Mouse (Mus musculus): ENCODE measurements at regions not wholly inside any gene's neighbourhood (a gene's known extent, or its start where the extent isn't known, plus 50 kb on each side); places are given as distances from the start of the nearest gene placed in this dataset.
A peak's percentile ranks its signal among the peaks of the same experiment; 100 is the strongest.

- no peaks in the 10 kb centered on the region for H3K79me2 ChIP-seq (replicated peaks; ENCODE audit: control insufficient read depth, extremely low read depth, insufficient read depth, poor library complexity, severe bottlenecking)
- DNase-seq (ENCODE audit: extremely low read depth): peak; percentile 91
- H3K4me3 ChIP-seq (replicated peaks in 1 of 3; ENCODE audit: low read depth in 2 of 3, low read length in 2 of 3, poor library complexity in 1 of 3): peak overlapping the region in 2 of 3 experiments; percentile 9 to 17
- no peaks in the 10 kb centered on the region for H3K36me3 ChIP-seq (replicated peaks in 1 of 2; ENCODE audit: control insufficient read depth in 1 of 2, insufficient read depth in 1 of 2, low read length in 1 of 2)
- no peak overlapping the region; the same call in 1 of the 2 replicates for H3K4me2 ChIP-seq (ENCODE audit: insufficient read depth, low read depth, poor library complexity, severe bottlenecking)
- dilution Hi-C loops (cut with MboI; ENCODE audit: extremely low pct_ligation_motif_present, extremely low pct_unique_long_range_greater_than_20kb, low sequenced_read_pairs): no loop called here
- in situ Hi-C loops (cut with MboI; ENCODE audit: low pct_ligation_motif_present, low pct_unique_long_range_greater_than_20kb, low sequenced_read_pairs): no loop called here
- TF ChIP-seq PAX5 (IDR thresholded peaks at IDR 0.05; ENCODE audit: low read length) (no peak), SIN3A (IDR thresholded peaks at IDR 0.05; ENCODE audit: low read length) (peak; percentile 56; the same call in 1 of the 2 replicates), POLR2AphosphoS2 (IDR thresholded peaks at IDR 0.05; ENCODE audit: low read depth, low read length) (no peak), BHLHE40 (IDR thresholded peaks at IDR 0.05; ENCODE audit: low read depth, low read length) (peak; percentile 48; the same call in 1 of the 2 replicates), ETS1 (conservative IDR thresholded peaks at IDR 0.05; ENCODE audit: low read depth, low read length) (peak; percentile 74), NELFE (IDR thresholded peaks at IDR 0.05; ENCODE audit: low read depth, low read length) (peak; percentile 37; the same call in 1 of the 2 replicates), POLR2A (IDR thresholded peaks at IDR 0.05; ENCODE audit: low read depth, low read length) (no peak), MAX (IDR thresholded peaks at IDR 0.05; ENCODE audit: low read length) (no peak), ELF1 (IDR thresholded peaks at IDR 0.05; ENCODE audit: low read depth, low read length) (no peak), E2F4 (IDR thresholded peaks at IDR 0.05; ENCODE audit: insufficient replicate concordance, low read depth, low read length) (0 out of 2 replicates have a peak, but pooled peaks have one; percentile 72), SMC3 (IDR thresholded peaks at IDR 0.05; ENCODE audit: low read depth, low read length) (no peak), CTCF (conservative IDR thresholded peaks at IDR 0.05 in 1 of 2, IDR thresholded peaks at IDR 0.05 in 1 of 2; ENCODE audit: low read depth in 2 of 2, low read length in 2 of 2) (no peak), KAT2A (IDR thresholded peaks at IDR 0.05; ENCODE audit: insufficient replicate concordance, low read length) (no peak), MAZ (IDR thresholded peaks at IDR 0.05; ENCODE audit: low read depth, low read length) (peak; percentile 27; the same call in 1 of the 2 replicates), TBP (conservative IDR thresholded peaks at IDR 0.05; ENCODE audit: low read depth, low read length) (peak; percentile 98), JUND (conservative IDR thresholded peaks at IDR 0.05; ENCODE audit: low read depth, low read length) (peak; percentile 54), MYC (IDR thresholded peaks at IDR 0.05; ENCODE audit: low read depth, low read length) (peak; percentile 59), TCF12 (IDR thresholded peaks at IDR 0.05; ENCODE audit: low read depth, low read length) (peak; percentile 95), GABPA (IDR thresholded peaks at IDR 0.05; ENCODE audit: insufficient replicate concordance, low read depth, low read length) (no peak), RAD21 (IDR thresholded peaks at IDR 0.05; ENCODE audit: low read depth, low read length) (no peak; the same call in none of the 2 replicates), IRF4 (IDR thresholded peaks at IDR 0.05; ENCODE audit: low read depth, low read length) (peak; percentile 92), ZKSCAN1 (IDR thresholded peaks at IDR 0.05; ENCODE audit: borderline replicate concordance, low read depth, low read length) (no peak), MEF2A (IDR thresholded peaks at IDR 0.05; ENCODE audit: borderline replicate concordance, low read depth, low read length) (peak; percentile 81), CHD2 (IDR thresholded peaks at IDR 0.05; ENCODE audit: low read length) (peak; percentile 73), UBTF (IDR thresholded peaks at IDR 0.05; ENCODE audit: low read depth, low read length) (peak; percentile 99), HCFC1 (IDR thresholded peaks at IDR 0.05; ENCODE audit: low read depth, low read length) (no peak), MXI1 (IDR thresholded peaks at IDR 0.05; ENCODE audit: low read depth, low read length) (no peak), NRF1 (IDR thresholded peaks at IDR 0.05; ENCODE audit: low read depth, low read length) (no peak), ZMIZ1 (IDR thresholded peaks at IDR 0.05; ENCODE audit: low read depth, low read length) (peak; percentile 23; the same call in 1 of the 2 replicates), RCOR1 (conservative IDR thresholded peaks at IDR 0.05; ENCODE audit: low read depth, low read length) (peak; percentile 36; the same call in 1 of the 2 replicates), MAFK (IDR thresholded peaks at IDR 0.05; ENCODE audit: insufficient replicate concordance, low read length) (peak; percentile 77), EP300 (IDR thresholded peaks at IDR 0.05; ENCODE audit: low read length) (peak; percentile 83), ZC3H11A (IDR thresholded peaks at IDR 0.05; ENCODE audit: low read depth, low read length) (no peak), CHD1 (IDR thresholded peaks at IDR 0.05; ENCODE audit: low read depth, low read length) (peak; percentile 76; the same call in 1 of the 2 replicates), ZNF384 (IDR thresholded peaks at IDR 0.05; ENCODE audit: low read depth, low read length) (peak; percentile 87)
- peaks cover 5 to 37% of the 10 kb centered on the region in 2 experiments; a peak in 3 of 4 replicates for H3K4me1 ChIP-seq (ENCODE audit: control insufficient read depth in 1 of 2, insufficient read depth in 2 of 2)
- no peaks in the 10 kb centered on the region for H3K27me3 ChIP-seq (replicated peaks)
- H3K9me3 ChIP-seq (replicated peaks; ENCODE audit: low read length): peaks cover 5% of the 10 kb centered on the region
- H3K9ac ChIP-seq (ENCODE audit: insufficient read depth, low read depth): no peak overlapping the region; the same call in 1 of the 2 replicates
- H3K27ac ChIP-seq (ENCODE audit: insufficient read depth, low read depth): peak overlapping the region; percentile 45
Measured at GRCm38 (mm10) chr2:101295678-101296368, 328.7 kb upstream of the Rag2 start.

Data from CH12.LX (cell line).